Mouse (Mus musculus) T-helper 1 cell (primary cell): ENCODE results near the gene G3bp1.

Experiments
- in situ Hi-C: fragments of 300-600 bp; cut with MboI, MseI; formaldehyde crosslinking; loops from one replicate; pipeline ENCODE4 v1.15.1; 2025; ENCODE audit warnings: high pct_unique_total_duplicates

G3bp1 gene

DNA sequence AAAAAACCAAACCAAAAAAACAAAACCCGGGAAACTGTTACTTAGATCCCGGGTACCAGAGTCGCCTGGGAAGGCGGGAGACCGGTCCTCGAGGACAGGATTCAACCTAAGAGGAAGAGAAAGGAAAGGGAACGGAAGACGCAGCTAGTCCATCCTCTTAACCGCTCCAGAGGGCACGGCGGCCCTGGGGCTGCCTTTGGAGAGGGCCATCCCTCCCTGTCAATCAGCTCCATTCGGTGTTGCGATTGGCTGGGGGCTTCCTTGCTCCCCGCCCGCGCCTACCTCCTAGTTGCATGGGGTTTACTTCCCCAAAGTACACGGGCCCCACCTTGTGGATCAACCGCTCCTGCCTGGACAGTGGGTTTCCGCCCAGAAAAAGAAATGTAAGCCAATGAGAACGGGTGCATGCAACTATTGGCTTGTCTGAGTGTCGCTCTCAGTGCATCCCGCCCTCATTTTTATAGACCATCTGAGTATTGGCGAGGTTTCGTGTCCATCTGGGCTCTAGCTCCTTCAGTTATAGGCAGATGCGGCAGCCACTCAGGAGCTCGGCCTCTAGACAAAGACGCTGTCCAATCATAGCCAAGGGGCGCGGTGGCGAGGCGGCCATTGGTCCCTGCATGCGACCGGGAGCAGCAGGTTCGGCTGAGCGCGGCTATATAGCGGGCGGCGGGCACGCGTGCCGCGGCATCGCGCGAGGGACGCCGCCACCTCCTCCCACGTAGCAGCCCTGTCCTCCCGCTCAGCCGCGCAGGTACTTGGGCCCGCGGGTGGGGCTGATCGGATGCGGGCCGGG, at the start of gene G3bp1:
G3bp1 (plus strand) TSS at position 638 of the 796 bp plus-strand sequence.
- in situ Hi-C loops: loop anchor here (10.0 kb wide), 1 partner anchor 514 kb away; no protein-coding TSS in a partner anchor

GRCm38 (mm10) chr11:55422978-55423377, 46.5 kb upstream of the G3bp1 start, which contains the start of gene Sparc:
Gene Sparc, minus strand, starts transcription at chr11:55423183.
- in situ Hi-C loops: no loop called here

- in situ Hi-C loops: no loop called here
Observed at GRCm38 (mm10) chr11:55423756-55424155, 45.7 kb upstream of the G3bp1 start.

- in situ Hi-C loops: no loop called here
Observed at GRCm38 (mm10) chr11:55424746-55425360, 44.6 kb upstream of the G3bp1 start.

DNA sequence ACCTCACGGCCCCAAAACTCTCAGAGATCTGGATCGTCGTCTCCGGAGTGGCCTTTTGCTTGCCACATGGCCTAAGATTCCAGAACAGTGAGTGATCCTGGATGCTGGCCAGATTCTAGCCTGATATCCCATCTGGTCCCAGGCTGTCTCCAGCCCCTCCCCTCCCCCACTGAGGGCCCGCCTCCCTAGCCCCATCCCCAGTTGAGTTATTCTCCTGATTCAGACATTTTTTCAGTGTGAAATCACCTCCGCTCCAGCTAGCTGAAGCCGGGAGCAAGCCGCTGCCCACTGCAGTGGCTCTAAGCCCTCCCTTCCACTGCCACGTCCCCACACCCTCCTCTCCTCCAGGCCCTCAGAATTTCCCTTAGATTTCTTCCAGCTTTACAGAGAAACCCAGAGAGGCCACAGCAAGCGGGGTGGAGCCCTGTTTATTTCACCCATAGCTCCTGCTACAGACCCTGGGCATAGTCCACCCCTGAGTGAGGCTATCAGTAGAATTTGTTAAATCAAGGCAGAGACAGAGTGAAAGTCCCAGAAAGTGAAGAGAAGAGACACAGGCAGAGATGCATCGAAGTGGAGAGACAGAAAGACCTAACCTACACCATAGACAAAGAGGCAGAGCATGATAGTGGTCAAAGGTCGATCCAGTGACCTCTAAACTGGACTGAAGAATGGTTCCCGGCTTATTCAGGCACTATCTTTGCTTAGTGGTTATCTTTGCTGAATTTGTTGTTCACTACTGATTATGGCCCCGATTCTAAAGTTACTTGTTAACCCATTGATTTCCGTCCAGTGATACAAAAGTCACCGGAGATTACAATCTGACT, 41.1 kb upstream of the G3bp1 start:
- in situ Hi-C loops: no loop called here

GRCm38 (mm10) chr11:55429973-55430372, 39.5 kb upstream of the G3bp1 start:
- in situ Hi-C loops: no loop called here

- in situ Hi-C loops: no loop called here
Observed at GRCm38 (mm10) chr11:55432981-55433380, 36.5 kb upstream of the G3bp1 start.

GRCm38 (mm10) chr11:55436089-55436488, 33.4 kb upstream of the G3bp1 start:
- in situ Hi-C loops: no loop called here

GRCm38 (mm10) chr11:55438031-55438430, 31.5 kb upstream of the G3bp1 start:
- in situ Hi-C loops: no loop called here

DNA sequence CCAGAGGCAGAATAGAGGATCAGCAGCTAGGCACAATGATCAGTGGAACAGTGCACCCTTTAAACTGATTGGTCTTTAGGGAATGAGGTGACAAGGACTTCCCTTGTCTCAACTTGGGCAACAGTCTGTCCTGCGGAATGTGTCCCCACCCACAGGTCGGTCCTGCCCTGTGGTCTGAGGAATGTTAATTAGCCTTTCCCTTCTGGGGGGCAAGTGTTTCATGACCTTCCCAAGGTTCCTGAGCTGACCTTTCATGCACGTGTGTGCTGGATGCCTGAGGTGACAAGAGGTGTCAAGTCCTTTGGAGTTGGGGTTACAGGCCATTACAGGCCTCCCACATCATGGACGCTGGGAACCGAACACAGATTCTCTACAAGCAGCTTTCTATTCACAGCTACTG, 29.8 kb upstream of the G3bp1 start:
- in situ Hi-C loops: loop anchor here (5.0 kb wide), 1 partner anchor 52 kb away; no protein-coding TSS in a partner anchor

- in situ Hi-C loops: loop anchor here (5.0 kb wide), 2 partner anchors 57 to 227 kb away; no protein-coding TSS in a partner anchor
Observed at GRCm38 (mm10) chr11:55444772-55445171, 24.7 kb upstream of the G3bp1 start.

DNA sequence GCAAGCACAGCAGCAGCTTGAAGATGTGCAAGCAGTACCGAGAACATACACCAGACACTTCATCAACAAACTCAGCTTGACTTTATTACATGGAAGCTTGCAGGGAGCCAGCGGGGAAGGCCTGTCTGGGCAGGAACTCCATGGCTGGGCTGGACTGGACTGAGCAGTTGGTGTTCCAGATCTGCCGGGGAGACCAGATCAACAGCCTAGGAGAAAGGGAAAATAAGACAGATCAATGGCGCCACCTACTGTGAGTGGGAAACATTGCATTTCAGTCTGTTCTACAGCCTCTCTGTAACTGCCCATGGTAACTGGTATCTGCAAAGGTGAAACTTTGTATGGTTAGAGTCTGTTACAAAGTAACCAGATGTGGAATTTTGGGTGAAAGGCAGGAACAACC, 22.9 kb upstream of the G3bp1 start:
- in situ Hi-C loops: loop anchor here (5.0 kb wide), 1 partner anchor 229 kb away; no protein-coding TSS in a partner anchor

DNA sequence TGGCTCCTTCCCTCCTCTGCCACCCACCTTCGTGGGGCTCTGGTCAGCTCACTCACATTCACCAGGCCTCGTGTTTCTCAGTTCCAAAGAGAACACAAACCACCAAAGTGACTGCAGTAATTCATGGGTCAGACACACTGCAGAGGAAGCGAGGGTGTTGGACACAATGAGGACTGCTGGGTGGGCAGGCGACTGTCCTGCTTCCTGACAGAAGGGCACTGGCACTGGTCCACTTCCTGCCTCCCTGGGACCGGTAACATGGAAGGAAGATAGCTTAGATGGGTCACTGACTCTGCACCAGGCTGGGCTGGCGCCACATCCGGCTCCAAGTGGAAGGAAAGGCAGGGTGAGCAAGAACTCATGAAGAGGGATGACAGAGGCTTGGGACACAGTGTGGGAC, 20.0 kb upstream of the G3bp1 start:
- in situ Hi-C loops: loop anchor here (5.0 kb wide), 1 partner anchor 232 kb away; no protein-coding TSS in a partner anchor

- in situ Hi-C loops: no loop called here
Observed at GRCm38 (mm10) chr11:55450311-55450710, 19.2 kb upstream of the G3bp1 start.

DNA sequence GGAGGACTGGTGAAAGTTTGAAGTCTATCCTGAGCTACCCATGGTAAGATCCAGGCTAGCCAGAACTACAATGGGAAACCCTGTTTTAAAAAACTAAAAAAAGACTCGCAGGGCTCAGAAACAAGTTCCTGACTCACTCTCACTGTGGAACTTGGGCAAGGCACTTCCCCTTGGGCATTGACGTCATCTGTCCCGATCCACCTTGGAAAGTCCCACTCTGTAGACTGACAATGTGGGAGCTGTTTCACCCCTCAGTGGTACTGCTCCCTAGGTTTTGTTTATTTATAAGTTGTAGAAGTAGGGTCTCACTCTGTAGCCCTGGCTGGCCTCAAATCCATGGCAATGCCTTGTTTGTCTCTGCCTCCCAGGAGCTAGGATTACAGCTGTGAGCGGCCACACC, 15.8 kb upstream of the G3bp1 start:
- in situ Hi-C loops: no loop called here

- in situ Hi-C loops: no loop called here
Observed at GRCm38 (mm10) chr11:55455166-55455565, 14.3 kb upstream of the G3bp1 start.

DNA sequence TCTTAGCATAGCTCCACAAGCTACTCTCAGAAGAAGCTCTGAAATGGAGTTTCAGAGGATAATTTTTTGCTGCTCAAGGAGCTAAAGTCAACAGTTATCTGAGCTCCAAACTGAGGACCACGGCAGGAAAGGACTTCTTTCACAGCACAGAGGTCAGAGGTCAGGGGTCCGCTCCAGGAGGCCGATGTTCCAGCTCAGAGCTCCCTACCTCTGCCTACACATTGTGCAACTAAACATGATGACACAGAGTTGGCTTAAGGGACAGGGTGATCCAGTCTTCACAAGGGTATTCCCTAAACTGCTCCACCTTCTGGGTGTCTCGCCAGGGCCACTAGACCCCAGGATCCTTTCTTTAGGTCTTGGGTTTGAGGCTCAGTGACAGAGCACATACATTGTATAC, 11.0 kb upstream of the G3bp1 start:
- in situ Hi-C loops: no loop called here

- in situ Hi-C loops: loop anchor here (10.0 kb wide), 1 partner anchor 505 kb away; no protein-coding TSS in a partner anchor
Observed at GRCm38 (mm10) chr11:55459850-55460558, 9.5 kb upstream of the G3bp1 start.

GRCm38 (mm10) chr11:55460559-55461018, 8.9 kb upstream of the G3bp1 start:
- in situ Hi-C loops: loop anchor here (10.0 kb wide), 1 partner anchor 506 kb away; no protein-coding TSS in a partner anchor

- in situ Hi-C loops: loop anchor here (10.0 kb wide), 1 partner anchor 506 kb away; no protein-coding TSS in a partner anchor
Observed at GRCm38 (mm10) chr11:55461019-55461645, 8.4 kb upstream of the G3bp1 start, which contains the start of gene Atox1. Gene Atox1, minus strand, starts transcription at chr11:55461239.
